Mouse (Mus musculus) liver, postnatal 0 days (tissue): ENCODE results near the gene Olfr96.
"Not testable (repeated sequence)": the region's sequence is repeated elsewhere in the genome, so short reads cannot be mapped to it uniquely, and the experiment has no call there.

Experiments used
- CTCF ChIP-seq: sonication (generic); IDR thresholded peaks from 2 replicates; pipeline ENCODE4 v1.5.1; 2016; ENCODE audit warnings: antibody characterized with exemption, low read depth
- EP300 ChIP-seq: IDR thresholded peaks from 2 replicates; pipeline ENCODE4 v1.6.1; 2016; ENCODE audit warnings: antibody characterized with exemption, low read depth, mild to moderate bottlenecking

DNA sequence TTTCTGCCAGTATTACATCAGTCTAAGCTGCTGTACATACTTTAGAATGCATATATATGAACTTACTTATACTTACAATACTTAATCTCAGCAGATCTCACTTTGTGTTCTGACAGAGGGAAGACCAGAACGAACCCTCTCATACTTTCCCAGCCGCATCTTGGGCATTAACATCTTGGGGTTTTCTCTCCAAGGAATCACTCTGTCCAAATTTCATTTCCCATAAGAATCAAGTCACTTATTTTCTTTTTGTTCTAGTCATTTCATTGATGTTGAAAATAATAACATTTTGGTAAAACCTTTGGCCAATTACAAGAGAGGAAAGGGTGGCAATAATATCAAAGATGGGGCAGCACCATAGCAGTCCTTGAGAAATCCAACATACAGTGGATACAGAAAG is 17.3 kb downstream of the Olfr96 start, which contains the start of gene Olfr97:
- TF ChIP-seq CTCF, EP300: not testable (repeated sequence)
